Mouse (Mus musculus): Measurements from ENCODE around the gene Ggta1. TPM values are rescaled to one million over a fixed set of nuclear protein-coding genes. Genes with fewer than 3 reads are reported as not detected.
"Not testable (repeated sequence)": the region's sequence is repeated elsewhere in the genome, so short reads cannot be mapped to it uniquely, and the experiment has no call there.

Ggta1 gene
- total RNA-seq, 4 experiments from 2014 or later, result 2.6 to 16.0 (median 6.7) TPM

- DNase-seq (ENCODE audit: low spot score in 2 of 2), result no peak
These were observed 1.7 kb downstream of the Ggta1 start for GRCm38 (mm10) chr2:35461131-35461947.

DNA sequence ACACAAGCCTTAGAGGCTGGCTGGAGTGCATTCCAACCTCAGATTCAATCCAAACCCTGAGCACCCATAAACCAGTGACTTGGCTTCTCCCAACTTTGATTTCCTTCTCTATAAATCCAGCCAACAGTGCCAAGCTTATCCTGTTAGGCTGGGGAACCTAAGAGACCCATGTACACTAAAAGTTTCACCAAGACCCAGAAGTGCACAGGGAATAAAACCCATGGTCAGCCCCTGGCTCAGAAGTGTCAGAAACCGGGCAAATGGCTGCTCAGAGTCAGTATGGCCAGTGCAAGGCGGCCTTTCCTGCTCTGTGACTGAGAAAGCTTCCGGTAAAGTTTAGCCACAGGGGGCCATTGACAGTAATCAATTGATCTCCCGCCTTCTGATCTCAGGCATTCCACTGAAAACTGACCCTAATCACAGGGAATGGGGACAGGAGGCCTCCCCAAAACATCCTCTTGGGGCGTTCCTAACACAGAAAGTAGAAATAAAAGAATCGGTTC lies 2.6 kb downstream of the Ggta1 start:
- DNase-seq (ENCODE audit: low spot score in 2 of 2), result no peak

DNA sequence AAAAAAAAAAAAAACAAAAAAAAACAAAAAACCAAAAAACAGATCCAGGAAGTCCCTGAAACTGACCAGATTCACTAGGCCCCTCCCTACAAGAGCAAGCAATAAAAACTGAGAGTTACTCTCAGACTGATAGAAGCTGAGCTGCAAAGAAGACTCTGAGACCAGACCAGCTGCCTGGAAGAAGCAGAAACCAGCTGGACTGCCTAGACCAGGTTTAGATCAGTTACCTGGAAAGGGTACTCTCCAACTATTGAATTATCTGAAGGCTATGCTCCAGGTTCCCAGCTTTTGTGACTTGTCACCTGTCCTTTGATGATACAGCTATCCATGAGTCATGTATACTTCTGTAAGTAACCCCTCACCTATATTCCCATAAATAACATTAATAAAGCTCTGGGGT lies 3.7 kb downstream of the Ggta1 start:
- DNase-seq (ENCODE audit: low spot score in 2 of 2), result no peak

DNA sequence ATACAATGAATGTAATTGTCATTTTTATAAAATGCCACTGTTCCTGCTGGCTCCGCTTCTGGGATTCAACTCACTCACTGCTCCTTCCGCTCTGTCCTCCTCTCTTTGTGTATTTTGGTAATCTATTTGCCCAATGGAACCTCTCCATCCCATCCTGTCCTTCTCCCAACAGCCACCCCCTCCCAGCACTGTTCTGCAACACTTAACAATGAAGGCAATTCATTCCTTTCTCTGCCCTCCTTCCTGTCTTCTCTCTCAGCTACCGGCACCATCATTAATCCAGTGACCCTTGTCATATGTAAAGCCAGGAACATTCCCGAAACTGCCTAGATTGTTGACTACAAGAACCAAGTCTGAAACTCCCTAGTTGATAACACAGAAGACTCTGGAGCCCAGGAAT lies 4.6 kb downstream of the Ggta1 start:
- DNase-seq (ENCODE audit: low spot score in 2 of 2), result no peak

- no peak for DNase-seq (ENCODE audit: low spot score in 2 of 2)
These were observed 9.3 kb downstream of the Ggta1 start for GRCm38 (mm10) chr2:35453736-35454135.

DNA sequence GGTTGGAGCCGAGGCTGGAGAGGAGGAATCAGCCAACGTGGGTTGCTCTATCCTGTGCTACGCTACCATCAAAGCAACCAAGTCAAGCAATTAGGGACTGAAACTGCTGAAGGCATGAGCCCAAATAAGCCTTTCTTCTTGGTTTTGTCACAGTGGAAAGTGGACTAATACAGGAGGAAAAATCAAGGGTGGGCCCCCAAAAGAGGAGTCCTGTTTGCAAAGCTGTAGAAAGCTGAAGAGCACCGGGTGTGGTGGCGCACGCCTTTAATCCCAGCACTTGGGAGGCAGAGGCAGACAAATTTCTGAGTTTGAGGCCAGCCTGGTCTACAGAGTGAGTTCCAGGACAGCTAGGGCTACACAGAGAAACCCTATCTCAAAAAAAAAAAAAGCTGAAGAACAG lies 10.3 kb downstream of the Ggta1 start:
- DNase-seq (ENCODE audit: low spot score in 2 of 2), result not testable (repeated sequence)

DNA sequence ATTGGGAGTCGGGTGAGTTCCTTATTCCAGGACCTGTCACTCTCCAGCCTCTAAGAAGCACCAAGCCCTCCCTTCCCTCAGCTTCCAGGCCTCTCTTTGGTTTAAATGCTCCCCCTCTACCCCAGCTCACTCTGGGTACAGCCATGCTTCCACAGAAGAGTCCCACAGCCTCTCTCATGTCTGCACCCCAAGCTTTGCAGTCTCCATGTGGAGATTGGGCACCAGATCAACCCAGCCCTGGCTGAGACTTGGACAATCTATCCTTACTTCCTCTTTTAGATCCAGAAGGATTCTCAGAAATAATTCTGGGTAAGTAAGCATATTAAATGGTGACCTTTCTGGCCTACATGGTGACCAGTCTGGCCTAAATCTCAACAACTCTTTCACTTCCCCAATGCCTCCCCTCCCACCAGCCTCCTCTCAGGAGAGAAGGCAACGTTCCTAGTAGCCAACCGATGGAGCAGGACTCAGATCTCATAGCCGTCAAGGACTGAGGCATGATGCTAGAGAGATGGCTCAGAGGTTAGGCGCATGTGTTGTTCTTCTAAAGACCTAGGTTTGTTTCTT lies 11.5 kb downstream of the Ggta1 start:
- DNase-seq (ENCODE audit: low spot score in 2 of 2), result no peak

DNA sequence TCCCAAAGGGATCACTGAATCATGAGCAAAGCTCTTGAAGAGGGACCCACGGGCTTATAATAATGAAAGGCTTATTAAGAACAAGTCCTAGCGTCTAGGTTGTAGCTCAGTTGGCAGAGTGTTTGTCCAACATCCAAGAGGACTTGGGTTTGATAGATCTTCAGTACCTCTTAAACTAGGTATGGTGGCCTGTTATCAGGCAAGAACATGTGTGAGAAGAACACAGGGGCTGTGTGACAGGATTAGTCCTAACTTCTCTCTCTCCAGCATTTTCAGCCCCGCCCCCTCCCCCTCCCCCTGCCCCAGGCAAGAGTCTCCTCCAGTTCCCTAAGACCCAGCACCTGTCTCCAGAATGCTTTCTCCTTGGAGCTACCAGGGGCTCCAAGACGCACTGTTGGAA lies 12.2 kb downstream of the Ggta1 start:
- DNase-seq (ENCODE audit: low spot score in 2 of 2), result no peak

DNA sequence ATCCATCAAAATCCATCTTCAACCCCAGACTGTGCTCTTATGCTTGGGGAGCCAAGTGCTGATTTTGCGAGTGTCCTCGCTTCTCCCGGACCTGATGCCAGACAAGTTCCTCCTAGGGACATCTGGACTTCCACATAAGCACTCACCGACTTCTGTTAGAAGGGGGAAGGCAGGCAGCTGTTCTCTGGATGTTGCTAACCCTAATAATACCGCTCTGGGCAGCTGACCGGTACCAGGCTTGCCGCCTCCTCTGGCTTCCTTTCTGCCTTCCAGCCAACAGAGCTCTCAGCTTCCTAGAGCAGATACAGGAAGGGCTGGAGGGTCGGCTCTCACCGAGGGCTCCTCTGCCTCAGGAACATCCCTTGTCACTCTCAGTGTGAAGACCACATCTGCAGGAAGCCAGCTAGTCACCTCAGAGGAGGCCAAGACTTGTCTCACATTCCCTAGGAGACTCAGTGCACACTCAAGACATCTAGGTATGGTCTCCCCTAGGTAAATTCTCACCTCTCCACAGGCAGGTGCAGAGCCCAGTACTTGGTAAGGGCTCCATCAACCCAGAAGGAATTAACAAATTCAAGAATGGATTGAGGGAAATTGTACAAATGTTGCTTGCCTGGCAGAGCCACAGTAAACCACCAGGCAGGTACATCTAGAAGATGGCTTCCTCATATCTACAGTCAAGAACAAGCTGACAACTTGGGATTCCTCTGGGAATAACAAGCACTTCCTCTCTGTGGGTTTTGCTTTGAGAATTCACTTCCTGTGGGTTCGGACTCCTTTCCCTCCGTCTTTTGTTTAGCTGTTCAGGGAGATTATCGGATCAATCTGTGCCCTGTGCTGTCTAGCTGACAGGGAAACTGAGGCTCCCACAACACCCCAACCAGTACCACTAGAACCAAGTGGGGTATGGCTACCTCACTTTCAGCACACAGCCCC lies 13.1 kb downstream of the Ggta1 start:
- DNase-seq (ENCODE audit: low spot score in 2 of 2), result no peak

GRCm38 (mm10) chr2:35448914-35449670 lies 13.9 kb downstream of the Ggta1 start:
- no peak for DNase-seq (ENCODE audit: low spot score in 2 of 2)

- no peak for DNase-seq (ENCODE audit: low spot score in 2 of 2)
These were observed 14.7 kb downstream of the Ggta1 start for GRCm38 (mm10) chr2:35448215-35448913.

GRCm38 (mm10) chr2:35447453-35447852 lies 15.6 kb downstream of the Ggta1 start:
- DNase-seq (ENCODE audit: low spot score in 2 of 2), result no peak

- DNase-seq (ENCODE audit: low spot score in 2 of 2), result no peak
These were observed 16.2 kb downstream of the Ggta1 start for GRCm38 (mm10) chr2:35446798-35447197.

DNA sequence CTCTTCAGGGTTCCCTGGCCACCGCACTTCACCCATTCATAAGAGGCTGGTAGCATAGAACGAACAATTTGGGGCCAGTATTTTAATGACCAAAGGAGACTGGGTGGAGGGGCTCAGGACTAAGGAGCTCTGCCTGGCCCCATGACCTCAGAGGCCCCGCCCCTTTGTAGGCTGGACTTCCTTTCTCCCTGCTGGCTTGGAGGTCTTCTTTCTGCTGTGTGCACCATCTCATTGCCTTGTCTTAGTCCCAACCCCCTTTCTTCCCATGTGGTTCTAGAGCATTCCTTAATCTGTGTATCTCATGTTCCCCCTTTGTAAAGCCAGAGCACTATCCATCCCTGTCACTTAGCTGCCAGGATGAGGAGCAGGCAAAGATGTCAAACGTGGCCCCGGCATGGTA lies 16.7 kb downstream of the Ggta1 start:
- DNase-seq (ENCODE audit: low spot score in 2 of 2), result no peak

- DNase-seq (ENCODE audit: low spot score in 2 of 2), result no peak
These were observed 17.4 kb downstream of the Ggta1 start for GRCm38 (mm10) chr2:35445610-35446009.

DNA sequence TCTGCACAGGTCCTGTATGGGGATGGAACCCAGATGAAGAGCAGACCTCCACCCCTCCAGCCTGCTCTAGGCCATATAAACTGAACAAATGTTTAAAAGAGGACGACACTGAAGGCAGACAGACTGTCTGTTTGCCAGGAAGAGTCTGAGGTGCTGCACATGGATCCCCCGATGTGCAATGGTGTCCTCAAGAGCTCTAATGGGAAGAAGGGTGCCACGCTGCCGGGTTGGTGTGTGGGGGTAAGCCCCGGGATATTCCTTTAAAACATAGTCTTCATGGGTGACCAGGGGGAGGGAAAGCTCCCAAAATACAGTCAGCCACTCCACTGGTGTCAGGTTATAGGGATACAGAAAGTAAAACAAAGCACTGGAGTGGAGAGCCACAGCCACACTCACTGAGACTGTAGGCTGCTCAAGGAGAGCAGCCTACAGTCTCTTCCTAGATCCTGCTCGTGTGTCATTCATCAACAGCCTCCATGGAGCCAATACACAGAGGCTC lies 18.2 kb downstream of the Ggta1 start:
- no peak for DNase-seq (ENCODE audit: low spot score in 2 of 2)

DNA sequence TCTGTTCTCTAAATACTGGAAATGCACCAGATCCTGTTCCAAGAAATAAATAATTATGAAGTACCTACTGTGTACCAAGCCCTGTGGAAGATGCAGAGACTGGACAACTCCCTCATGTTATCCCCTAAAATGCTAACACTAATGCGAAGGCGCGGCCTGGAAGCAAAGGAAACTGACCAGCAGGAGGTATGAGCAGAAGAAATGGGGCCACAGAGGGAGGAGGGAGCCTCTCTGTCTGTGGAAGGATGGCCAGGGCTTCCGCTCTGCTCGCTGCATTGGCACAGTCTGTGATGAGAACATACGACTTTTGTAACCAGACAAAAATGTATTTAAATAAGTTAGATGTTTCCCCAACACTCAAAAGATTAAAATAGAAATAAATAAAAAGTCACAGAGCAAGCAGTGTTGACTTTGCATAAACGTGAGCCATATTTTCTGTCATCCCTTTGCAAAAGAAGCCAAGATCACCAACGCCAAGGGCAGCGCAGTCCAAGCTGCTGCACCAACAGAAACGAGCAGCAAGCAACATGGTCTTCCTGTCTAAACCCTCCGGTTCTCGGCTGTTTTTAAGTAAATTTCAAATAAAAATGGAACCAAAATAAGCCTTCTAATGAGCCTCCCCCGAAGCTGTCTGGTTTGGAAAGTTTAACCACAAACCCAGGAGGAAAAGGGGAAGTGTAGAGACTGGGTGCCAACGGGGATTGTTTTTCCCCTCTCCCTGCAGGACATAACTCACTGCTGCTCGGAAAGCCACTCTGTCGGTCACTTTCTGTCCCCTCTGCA lies 18.9 kb downstream of the Ggta1 start:
- no peak for DNase-seq (ENCODE audit: low spot score in 2 of 2)

GRCm38 (mm10) chr2:35443325-35443724 lies 19.7 kb downstream of the Ggta1 start:
- no peak for DNase-seq (ENCODE audit: low spot score in 2 of 2)

- DNase-seq (ENCODE audit: low spot score in 2 of 2), result no peak
These were observed 21.0 kb downstream of the Ggta1 start for GRCm38 (mm10) chr2:35442079-35442478.
